Mouse (Mus musculus): ENCODE data around the gene C87499.

GRCm38 (mm10) chr4:88680362-88680761, 46.2 kb upstream of the C87499 start:
- no peak for TF ChIP-seq CTCF (IDR thresholded peaks at IDR 0.05; ENCODE audit: insufficient read depth, low read depth, low read length)
- TF ChIP-seq POLR2A (IDR thresholded peaks at IDR 0.05; ENCODE audit: insufficient read depth, low read depth, low read length): no peak
